Mouse (Mus musculus) liver, adult 2 months (tissue): ENCODE results near the gene Me3. TPM values are rescaled to one million over a fixed set of nuclear protein-coding genes. Genes with fewer than 3 reads are reported as not detected.

Experiments used
- DNase-seq: peaks from one replicate; pipeline ENCODE4 v3.0.0-alpha.2; 2011; ENCODE audit warnings: low read depth, low spot score; ENCODE audit errors: extremely low read depth
- H3K27ac ChIP-seq: fragments of 200-500 bp; replicated peaks from 2 replicates; pipeline ENCODE4 v1.5.1; 2012; ENCODE audit warnings: low read depth, mild to moderate bottlenecking, control low read depth, inconsistent platforms, low read length; ENCODE audit not compliant: insufficient read depth
- H3K27me3 ChIP-seq: fragments of 200-500 bp; 2 replicates; pipeline ENCODE4 v1.6.1; 2012; ENCODE audit warnings: mild to moderate bottlenecking, moderate library complexity, low read length, inconsistent platforms; ENCODE audit not compliant: control insufficient read depth, insufficient read depth
- H3K36me3 ChIP-seq: fragments of 200-500 bp; 2 replicates; pipeline ENCODE4 v1.6.1; 2012; ENCODE audit warnings: low read length, inconsistent platforms; ENCODE audit not compliant: control insufficient read depth, insufficient read depth
- H3K4me1 ChIP-seq: fragments of 200-500 bp; 2 replicates; pipeline ENCODE4 v1.6.1; 2011; ENCODE audit warnings: low read length; ENCODE audit not compliant: control insufficient read depth, insufficient read depth
- H3K4me3 ChIP-seq: fragments of 200-500 bp; 2 replicates; pipeline ENCODE4 v1.5.1; 2011; ENCODE audit warnings: low read depth, mild to moderate bottlenecking, control low read depth, low read length, moderate library complexity; ENCODE audit not compliant: insufficient read depth
- H3K79me2 ChIP-seq: fragments of 200-500 bp; 2 replicates; pipeline ENCODE4 v1.6.1; 2012; ENCODE audit warnings: inconsistent platforms, mild to moderate bottlenecking, low read length, moderate library complexity; ENCODE audit not compliant: control insufficient read depth, insufficient read depth
- H3K9ac ChIP-seq: fragments of 200-500 bp; 2 replicates; pipeline ENCODE4 v1.6.1; 2012; ENCODE audit warnings: low read depth, mild to moderate bottlenecking, control low read depth, inconsistent platforms, low read length
- CTCF ChIP-seq: fragments of 200-500 bp; IDR thresholded peaks from 2 replicates; pipeline ENCODE4 v1.5.1; 2011; ENCODE audit warnings: low read depth, low read length, control low read depth
- POLR2A ChIP-seq: fragments of 200-500 bp; IDR thresholded peaks from 2 replicates; pipeline ENCODE4 v1.6.1; 2011; ENCODE audit warnings: low read length, control low read depth; ENCODE audit not compliant: insufficient read depth; ENCODE audit errors: extremely low read depth
- WGBS: fragments of 180-500 bp; shearing (Covaris S2); methylation state at CpG from one replicate; pipeline ENCODE4 v1.1.7; 2018; 5-methylcytosine and 5-hydroxymethylcytosine counted together
- polyA plus RNA-seq: library from polyadenylated mRNA; depleted of rRNA; stranded (reverse); fragments of >200 nt; gene quantifications from 2 replicates; pipeline ENCODE4 v1.2.3, GENCODE M21; 2012
- total RNA-seq: library from RNA; depleted of rRNA; stranded (reverse); fragments of >200 nt; gene quantifications from 2 replicates; pipeline ENCODE4 v1.2.3, GENCODE M21; 2014

Me3 gene
- total and polyA plus RNA-seq, 2 experiments, result 0.06 to 0.28 TPM

DNA sequence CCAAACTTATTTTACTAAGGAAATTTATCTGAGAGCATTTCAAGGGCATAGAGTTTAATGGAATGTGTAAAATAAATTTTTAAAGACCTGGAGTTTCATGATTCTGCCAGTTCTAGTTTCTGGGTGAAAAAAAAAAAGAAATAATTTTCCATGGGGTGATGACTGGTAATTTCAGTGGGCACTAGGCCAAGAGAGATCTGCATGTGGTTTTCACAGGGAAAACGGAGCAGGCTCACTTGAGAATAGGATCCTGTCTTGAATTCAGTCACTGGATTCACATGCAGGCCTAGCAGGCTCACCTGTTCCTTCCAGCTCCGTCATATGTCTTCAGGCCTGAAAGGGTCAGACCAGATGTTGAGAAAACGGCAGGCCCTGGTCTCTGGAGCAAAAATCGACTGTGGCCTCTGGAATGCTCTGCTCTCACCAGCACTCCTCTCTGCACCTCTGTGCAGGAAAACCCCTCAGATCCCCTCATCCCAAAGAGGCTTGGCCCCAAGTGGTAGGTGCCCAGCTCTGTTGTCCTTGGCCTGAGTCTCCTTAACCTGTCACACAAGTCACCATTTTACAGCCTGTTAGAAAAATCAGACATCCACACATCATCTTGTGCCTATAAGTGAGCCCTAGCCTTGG lies 196.4 kb downstream of the Me3 start:
- TF ChIP-seq POLR2A (no peak), CTCF (no peak)
- Histone ChIP-seq H3K27me3 (no peaks in the 10 kb centered on the region), H3K4me3 (no peak overlapping the region), H3K4me1 (no peaks in the 10 kb centered on the region), H3K79me2 (no peaks in the 10 kb centered on the region), H3K9ac (no peak overlapping the region), H3K36me3 (no peaks in the 10 kb centered on the region), H3K27ac (no peak overlapping the region)
- 83% methylated on average over 4 of the region's 4 CpGs for WGBS
- no peak for DNase-seq

DNA sequence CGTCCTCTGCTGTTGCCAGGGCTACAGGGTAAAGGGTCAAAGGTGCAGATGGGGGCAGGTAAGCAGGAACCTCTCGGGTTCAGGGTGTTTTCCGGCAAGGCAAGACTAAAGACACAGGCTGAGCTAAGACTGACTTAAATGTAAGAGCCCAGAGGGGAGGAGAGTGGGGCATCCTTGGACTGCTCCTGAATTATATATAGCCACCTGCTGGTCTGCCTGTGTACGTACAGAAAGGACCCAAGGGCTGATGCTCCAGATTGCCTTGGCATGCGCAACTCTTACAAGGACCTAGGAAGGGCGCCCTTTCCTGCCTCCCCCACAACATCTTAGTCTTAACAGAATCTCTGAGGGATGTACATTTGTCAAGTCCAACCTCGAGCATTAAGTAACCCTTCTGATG lies 197.0 kb downstream of the Me3 start:
- 52% methylated on average over 7 of the region's 7 CpGs for WGBS
- Histone ChIP-seq H3K27ac (no peak overlapping the region), H3K79me2 (no peaks in the 10 kb centered on the region), H3K27me3 (no peaks in the 10 kb centered on the region), H3K4me3 (no peak overlapping the region), H3K9ac (no peak overlapping the region), H3K4me1 (no peaks in the 10 kb centered on the region), H3K36me3 (no peaks in the 10 kb centered on the region)
- DNase-seq, result no peak
- TF ChIP-seq POLR2A (no peak), CTCF (no peak)

GRCm38 (mm10) chr7:89833521-89833920 lies 201.3 kb downstream of the Me3 start:
- H3K4me3 ChIP-seq, result no peak overlapping the region
- no peak for DNase-seq
- TF ChIP-seq CTCF (no peak), POLR2A (no peak)
- no peak overlapping the region for H3K9ac ChIP-seq
- no peaks in the 10 kb centered on the region for H3K36me3 ChIP-seq
- H3K4me1 ChIP-seq, result no peaks in the 10 kb centered on the region
- no peak overlapping the region for H3K27ac ChIP-seq
- H3K27me3 ChIP-seq, result no peaks in the 10 kb centered on the region
- 86% methylated on average over 8 of the region's 8 CpGs for WGBS
- H3K79me2 ChIP-seq, result no peaks in the 10 kb centered on the region

GRCm38 (mm10) chr7:89835566-89835965 lies 203.4 kb downstream of the Me3 start:
- TF ChIP-seq CTCF, result no peak
- TF ChIP-seq POLR2A, result no peak
- H3K9ac ChIP-seq, result no peak overlapping the region
- no peaks in the 10 kb centered on the region for H3K4me1 ChIP-seq
- H3K79me2 ChIP-seq, result no peaks in the 10 kb centered on the region
- no peak for DNase-seq
- no peak overlapping the region for H3K27ac ChIP-seq
- H3K27me3 ChIP-seq, result no peaks in the 10 kb centered on the region
- H3K4me3 ChIP-seq, result no peak overlapping the region
- WGBS, result 77% methylated on average over 8 of the region's 8 CpGs
- no peaks in the 10 kb centered on the region for H3K36me3 ChIP-seq

- H3K27me3 ChIP-seq, result no peaks in the 10 kb centered on the region
- H3K36me3 ChIP-seq, result no peaks in the 10 kb centered on the region
- WGBS, result 91% methylated on average over 7 of the region's 7 CpGs
- DNase-seq, result no peak
- H3K9ac ChIP-seq, result no peak overlapping the region
- TF ChIP-seq POLR2A, result no peak
- no peak for TF ChIP-seq CTCF
- no peaks in the 10 kb centered on the region for H3K79me2 ChIP-seq
- H3K27ac ChIP-seq, result no peak overlapping the region
- no peak overlapping the region for H3K4me3 ChIP-seq
- no peaks in the 10 kb centered on the region for H3K4me1 ChIP-seq
Measured at GRCm38 (mm10) chr7:89836676-89837075, 204.5 kb downstream of the Me3 start.

- no peaks in the 10 kb centered on the region for H3K79me2 ChIP-seq
- H3K36me3 ChIP-seq, result no peaks in the 10 kb centered on the region
- H3K9ac ChIP-seq, result no peak overlapping the region
- no peak for TF ChIP-seq POLR2A
- TF ChIP-seq CTCF, result no peak
- no peak overlapping the region for H3K4me3 ChIP-seq
- H3K4me1 ChIP-seq, result no peaks in the 10 kb centered on the region
- H3K27ac ChIP-seq, result no peak overlapping the region
- DNase-seq, result no peak
- WGBS, result 34% methylated on average over 4 of the region's 4 CpGs
- H3K27me3 ChIP-seq, result no peaks in the 10 kb centered on the region
Measured at GRCm38 (mm10) chr7:89837841-89838240, 205.6 kb downstream of the Me3 start.
